Mouse (Mus musculus): ENCODE results near the gene Pvalb. TPM values are rescaled to one million over a fixed set of nuclear protein-coding genes. Genes with fewer than 3 reads are reported as not detected.

Pvalb gene
- total RNA-seq, 2 experiments from 2014 or later: 96.5 to 97.2 TPM

- intact Hi-C loops (cut with DNase I): loop anchor here (5.0 kb wide), 2 partner anchors 34 to 134 kb away; no protein-coding TSS in a partner anchor
These were observed 17.7 kb downstream of the Pvalb start for GRCm38 (mm10) chr15:78188546-78188945.

GRCm38 (mm10) chr15:78186906-78187305 lies 19.3 kb downstream of the Pvalb start:
- no peak for TF ChIP-seq CTCF (IDR thresholded peaks at IDR 0.05)
- Histone ChIP-seq H3K4me3 (no peak overlapping the region), H3K27ac (no peak overlapping the region)
- intact Hi-C loops (cut with DNase I): loop anchor here (5.0 kb wide), 2 partner anchors 35 to 135 kb away; no protein-coding TSS in a partner anchor
- no peak for DNase-seq (ENCODE audit: extremely low spot score in 1 of 2, low spot score in 2 of 2)

More at GRCm38 (mm10) chr15:78188546-78188945, 17.7 kb downstream of the Pvalb start:
- Histone ChIP-seq H3K27ac (no peak overlapping the region), H3K4me3 (no peak overlapping the region)
- DNase-seq (ENCODE audit: extremely low spot score in 1 of 2, low spot score in 2 of 2): no peak
- no peak for TF ChIP-seq CTCF (IDR thresholded peaks at IDR 0.05)

GRCm38 (mm10) chr15:78185609-78186008 lies 20.6 kb downstream of the Pvalb start:
- TF ChIP-seq CTCF (IDR thresholded peaks at IDR 0.05): no peak
- intact Hi-C loops (cut with DNase I): loop anchor here (5.0 kb wide), 2 partner anchors 37 to 137 kb away; no protein-coding TSS in a partner anchor
- Histone ChIP-seq H3K27ac (no peak overlapping the region), H3K4me3 (no peak overlapping the region)
- DNase-seq (ENCODE audit: extremely low spot score in 1 of 2, low spot score in 2 of 2): no peak

- DNase-seq (ENCODE audit: extremely low spot score in 1 of 2, low spot score in 2 of 2): peak; percentile 25 to 30
- TF ChIP-seq CTCF (IDR thresholded peaks at IDR 0.05): peak; percentile 49
- intact Hi-C loops (cut with DNase I): loop anchor here (5.0 kb wide), 2 partner anchors 37 to 137 kb away; no protein-coding TSS in a partner anchor
- H3K27ac ChIP-seq: no peak overlapping the region
- H3K4me3 ChIP-seq: no peak overlapping the region
These were observed 21.3 kb downstream of the Pvalb start for GRCm38 (mm10) chr15:78184855-78185254.

GRCm38 (mm10) chr15:78181701-78182405 lies 24.3 kb downstream of the Pvalb start:
- peak; percentile 26 to 39 for DNase-seq (ENCODE audit: extremely low spot score in 1 of 2, low spot score in 2 of 2)
- no peak overlapping the region for H3K4me3 ChIP-seq
- intact Hi-C loops (cut with DNase I): no loop called here
- H3K27ac ChIP-seq: peak overlapping the region; percentile 77
- no peak for TF ChIP-seq CTCF (IDR thresholded peaks at IDR 0.05)

- no peak for DNase-seq (ENCODE audit: extremely low spot score in 1 of 2, low spot score in 2 of 2)
- Histone ChIP-seq H3K27ac (no peak overlapping the region), H3K4me3 (no peak overlapping the region)
- no peak for TF ChIP-seq CTCF (IDR thresholded peaks at IDR 0.05)
- intact Hi-C loops (cut with DNase I): loop anchor here (5.0 kb wide), 1 partner anchor 253 kb away; no protein-coding TSS in a partner anchor
These were observed 26.4 kb downstream of the Pvalb start for GRCm38 (mm10) chr15:78179775-78180174.

- H3K4me3 ChIP-seq: no peak overlapping the region
- TF ChIP-seq CTCF (IDR thresholded peaks at IDR 0.05): peak; percentile 95
- H3K27ac ChIP-seq: no peak overlapping the region
- peak; percentile 85 to 94 for DNase-seq (ENCODE audit: extremely low spot score in 1 of 2, low spot score in 2 of 2)
- intact Hi-C loops (cut with DNase I): loop anchor here (1.0 to 5.0 kb wide), 2 partner anchors 61 to 254 kb away; no protein-coding TSS in a partner anchor
These were observed 27.8 kb downstream of the Pvalb start for GRCm38 (mm10) chr15:78178397-78178796.

- no peak for DNase-seq (ENCODE audit: extremely low spot score in 1 of 2, low spot score in 2 of 2)
- Histone ChIP-seq H3K4me3 (no peak overlapping the region), H3K27ac (no peak overlapping the region)
- intact Hi-C loops (cut with DNase I): loop anchor here (2.0 to 5.0 kb wide), 2 partner anchors 164 to 255 kb away; no protein-coding TSS in a partner anchor
- no peak for TF ChIP-seq CTCF (IDR thresholded peaks at IDR 0.05)
These were observed 28.9 kb downstream of the Pvalb start for GRCm38 (mm10) chr15:78177257-78177656.

GRCm38 (mm10) chr15:78174887-78175245 lies 31.3 kb downstream of the Pvalb start:
- no peak for TF ChIP-seq CTCF (IDR thresholded peaks at IDR 0.05)
- intact Hi-C loops (cut with DNase I): loop anchor here (5.0 kb wide), 4 partner anchors 113 to 257 kb away; no protein-coding TSS in a partner anchor
- H3K27ac ChIP-seq: peak overlapping the region; percentile 96
- peak overlapping the region; percentile 48 for H3K4me3 ChIP-seq
- no peak for DNase-seq (ENCODE audit: extremely low spot score in 1 of 2, low spot score in 2 of 2)

- Histone ChIP-seq H3K4me3 (peak within 1 kb of the TSS; percentile 71), H3K27ac (peak within 1 kb of the TSS; percentile 96)
- peak; percentile 5; the same call in 1 of the 2 replicates for TF ChIP-seq CTCF (IDR thresholded peaks at IDR 0.05)
- peak; percentile 95 to 99 for DNase-seq (ENCODE audit: extremely low spot score in 1 of 2, low spot score in 2 of 2)
- intact Hi-C loops (cut with DNase I): loop anchor here (2.0 to 5.0 kb wide), 4 partner anchors 55 to 242 kb away; no protein-coding TSS in a partner anchor
These were observed 32.0 kb downstream of the Pvalb start, which contains the start of gene Ift27 for GRCm38 (mm10) chr15:78173972-78174886. Gene Ift27 (minus strand): TSS chr15:78174107.

Measured in left cerebral cortex, adult 2 months (tissue).